Mouse (Mus musculus): ENCODE results near the gene Ppp1r35.

Ppp1r35 gene

DNA sequence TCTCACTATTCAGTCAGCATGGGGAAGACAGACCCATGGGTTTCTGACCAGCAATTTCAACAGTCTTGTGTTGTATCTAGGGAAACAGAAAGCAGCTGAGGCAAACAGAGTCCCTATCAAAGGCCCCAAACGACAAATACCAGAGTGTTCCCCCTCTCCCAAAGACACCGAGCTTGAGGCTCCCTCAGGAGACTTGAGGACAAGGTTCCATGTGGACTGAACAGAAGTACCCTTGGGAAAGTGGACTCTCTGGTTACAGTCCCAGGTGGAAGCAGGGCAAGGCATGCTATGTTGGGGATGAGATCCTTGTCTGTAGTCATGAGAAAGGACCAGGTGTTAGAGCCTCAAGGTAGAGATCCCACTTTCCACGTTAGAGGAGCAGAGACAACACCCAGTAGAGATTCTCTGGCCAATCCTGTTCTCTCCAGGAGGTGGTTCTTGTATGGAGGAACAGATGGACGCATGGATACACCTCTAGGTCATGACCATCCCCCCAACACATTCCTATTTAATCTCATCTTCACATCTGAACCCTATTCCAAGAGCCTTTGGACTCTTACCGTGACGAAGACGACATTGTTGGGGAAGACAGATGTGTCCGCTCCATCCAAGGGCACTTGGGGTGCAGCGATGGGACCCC, 5.4 kb downstream of the Ppp1r35 start:
- no peak for DNase-seq

DNA sequence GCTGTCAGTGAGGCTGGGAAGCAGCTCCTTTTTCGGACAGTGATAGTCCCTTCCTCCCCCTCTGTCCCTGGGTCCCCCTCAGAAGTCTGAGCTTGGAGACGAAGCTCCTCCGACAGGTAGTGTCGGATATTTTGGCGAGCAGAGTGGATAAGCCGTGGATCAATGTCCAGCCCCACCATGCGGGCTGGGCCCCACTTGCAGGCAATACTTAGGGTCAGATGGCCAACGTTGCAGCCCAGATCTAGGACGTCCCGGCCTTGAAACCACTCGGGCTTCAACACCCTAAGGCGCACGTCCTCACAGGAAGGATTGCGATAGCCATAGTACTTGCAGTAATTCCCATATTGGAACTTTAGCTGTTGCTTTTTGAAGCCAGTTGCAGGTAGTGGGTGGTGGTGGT, 5.9 kb downstream of the Ppp1r35 start:
- DNase-seq, result no peak

DNA sequence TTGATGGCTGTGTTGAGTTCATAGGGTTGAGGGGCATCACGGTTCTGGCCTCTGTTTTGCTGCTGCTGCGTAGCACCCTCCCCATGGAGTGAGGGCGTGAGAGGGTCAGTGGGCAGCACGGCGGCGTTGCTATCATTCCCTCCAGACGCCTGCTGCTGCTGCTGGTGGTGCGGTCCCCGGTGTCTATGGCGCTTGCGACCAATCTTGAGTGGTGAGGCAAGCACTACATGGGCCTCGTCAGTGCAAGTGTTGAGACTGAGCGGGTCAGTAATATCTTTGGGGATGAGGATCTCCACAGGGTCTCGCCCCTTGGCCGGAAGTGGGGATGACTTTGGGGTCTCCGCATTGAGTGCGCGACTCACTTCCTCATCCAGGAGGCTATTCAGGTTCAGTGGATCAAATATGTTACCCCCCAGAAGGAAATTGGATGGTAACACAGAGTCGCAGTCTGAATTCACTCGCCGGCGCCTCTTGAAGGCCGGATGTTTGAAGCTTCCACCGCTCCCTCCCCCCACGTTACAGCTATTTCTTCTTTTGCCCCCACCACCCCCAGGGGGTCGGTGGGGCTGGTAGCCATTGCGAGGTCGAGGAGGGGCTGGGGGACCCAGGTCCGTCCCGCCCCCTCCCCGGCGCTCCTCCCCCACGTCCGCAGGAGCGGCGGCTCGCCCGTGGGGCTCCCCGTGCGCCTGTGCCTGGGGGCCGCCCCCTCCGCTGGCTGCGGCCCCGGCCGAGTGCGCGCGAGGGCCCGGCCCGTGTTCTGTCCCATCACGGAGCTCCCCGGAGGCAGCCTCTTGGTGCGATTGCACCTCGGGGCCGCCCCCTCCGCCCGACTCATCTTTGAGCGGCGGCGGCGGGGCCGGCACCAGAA, 6.7 kb downstream of the Ppp1r35 start:
- DNase-seq, result peak in 1 of 2 experiments; percentile 33

DNA sequence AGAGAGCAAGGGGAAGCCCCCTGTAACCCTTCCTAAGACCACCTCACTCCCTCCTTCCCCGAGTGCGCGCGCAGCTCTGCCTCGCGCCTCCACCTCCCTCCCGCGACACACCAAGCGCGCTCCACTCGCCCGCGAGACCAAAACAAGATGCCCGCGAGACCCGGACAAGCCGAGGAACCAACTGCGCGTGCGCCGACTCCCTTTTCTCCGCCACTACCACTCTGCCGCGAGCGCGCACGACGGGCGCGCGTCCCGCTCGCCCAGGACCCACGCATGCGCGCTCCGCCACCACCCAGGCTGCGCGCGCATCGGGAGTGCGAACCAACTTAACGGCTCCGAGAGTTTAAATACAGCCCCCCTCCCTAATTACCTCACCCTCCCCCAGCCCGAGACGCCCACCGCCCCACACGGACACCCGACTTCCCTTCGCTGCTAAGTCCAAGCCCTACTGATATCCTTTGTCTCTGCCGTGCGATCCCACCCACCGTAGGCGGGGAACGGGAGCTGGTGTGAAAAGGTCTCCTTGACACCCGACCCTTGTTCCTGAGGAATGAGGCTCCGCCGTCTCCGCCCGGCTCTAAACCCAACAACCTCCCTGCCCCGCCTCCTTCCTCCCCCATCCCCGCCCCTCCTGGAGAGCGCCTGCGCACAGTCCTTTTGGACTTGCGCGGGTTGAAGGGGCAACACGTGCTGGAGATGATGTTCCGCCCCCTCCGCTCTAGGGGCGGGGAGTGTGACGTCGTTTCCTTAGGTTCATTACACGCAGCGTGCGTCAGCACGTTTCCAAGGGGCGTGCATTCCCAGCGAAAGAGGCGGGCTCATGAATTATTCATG, 7.7 kb downstream of the Ppp1r35 start:
- DNase-seq, result peak; percentile 98 to 99

DNA sequence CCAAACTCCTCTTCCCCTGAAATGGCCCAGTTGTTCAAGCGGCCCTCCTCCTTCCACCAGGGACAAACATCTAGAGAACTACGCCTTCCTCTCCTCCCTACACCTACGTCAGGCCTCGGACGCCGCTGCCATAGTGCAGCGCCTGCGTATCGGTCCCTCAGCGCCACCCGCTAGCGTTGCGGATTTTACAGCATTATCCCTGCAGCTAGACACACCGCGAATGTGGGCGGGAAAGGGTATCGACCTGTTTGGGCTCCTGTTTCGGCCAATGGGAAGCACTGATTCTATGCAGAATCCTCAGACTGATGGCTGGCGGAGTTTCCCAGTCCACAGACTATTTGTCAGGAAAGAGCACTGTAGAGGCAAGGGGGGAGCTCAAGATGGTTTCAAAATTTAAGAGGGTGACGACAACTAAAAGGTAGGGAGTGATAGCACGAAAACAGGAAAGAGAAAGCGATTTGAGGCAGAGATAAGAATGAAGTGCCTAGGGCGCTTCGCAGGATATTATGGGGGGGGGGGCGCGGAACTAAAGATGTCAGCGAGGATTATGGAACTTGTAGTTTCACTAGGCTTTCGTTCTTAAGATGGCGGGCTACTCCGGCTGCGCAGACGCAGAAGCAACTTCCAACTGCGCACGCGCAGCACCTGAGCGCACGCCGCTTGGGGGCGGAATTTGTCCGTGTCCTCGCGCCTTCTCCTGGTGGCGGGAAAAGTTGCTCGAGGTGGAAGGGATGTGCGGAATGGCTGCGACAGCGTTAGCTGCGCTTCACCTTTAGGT, 8.7 kb downstream of the Ppp1r35 start, which contains the start of the genes Mepce and Zcwpw1:
Mepce (minus strand) TSS at position 505 of the 778 bp plus-strand sequence.
Zcwpw1 (plus strand) TSS at position 648 of the 778 bp plus-strand sequence.
- peak; percentile 92 to 93 for DNase-seq

DNA sequence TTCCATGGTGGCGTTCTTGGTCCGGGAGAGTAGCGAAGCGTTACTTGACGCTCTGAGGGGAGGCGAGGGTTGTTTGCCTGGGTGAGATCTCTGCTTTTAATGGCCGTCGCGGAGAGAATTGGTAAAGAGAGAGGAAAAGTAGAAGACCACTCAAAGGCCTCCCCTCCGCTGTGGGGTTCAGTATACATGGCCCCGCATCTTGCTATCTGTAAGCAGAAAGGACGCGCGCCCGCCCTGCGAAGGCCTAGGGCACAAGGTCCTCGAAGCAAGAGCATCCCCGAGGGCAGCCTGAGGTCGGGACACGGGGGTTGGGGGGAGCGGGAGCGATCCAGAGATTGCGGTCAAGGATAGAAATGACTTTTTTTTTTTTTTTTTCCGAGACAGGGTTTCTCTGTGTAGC, 9.5 kb downstream of the Ppp1r35 start:
- DNase-seq, result peak in 1 of 2 experiments; percentile 47

DNA sequence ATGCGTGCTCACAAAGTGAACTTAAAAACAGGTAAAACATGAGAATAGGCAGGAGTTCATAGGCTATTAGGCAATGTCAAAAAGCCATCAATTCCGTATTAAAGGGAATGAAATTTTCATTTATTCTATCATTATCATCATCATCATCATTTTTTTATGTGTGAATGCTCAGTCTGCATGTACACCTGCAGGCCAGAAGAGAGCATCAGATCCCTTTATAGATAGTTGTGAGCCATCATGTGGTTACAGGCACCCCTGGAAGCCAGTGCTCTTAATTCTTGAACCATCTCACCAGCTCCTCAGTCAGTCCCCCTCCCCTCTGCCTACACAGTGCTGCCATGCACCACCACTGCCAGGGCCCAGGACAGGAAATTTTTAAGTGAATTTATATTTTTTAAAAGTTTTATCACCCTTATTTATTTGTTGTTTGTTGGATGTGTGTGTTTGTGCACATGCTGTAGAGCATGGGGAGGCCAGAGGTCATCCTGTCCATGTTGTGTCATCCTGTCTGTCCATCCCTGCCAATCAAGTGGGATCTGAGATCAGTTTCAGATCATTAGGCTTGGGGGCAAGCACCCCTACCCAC, 10.4 kb downstream of the Ppp1r35 start:
- DNase-seq, result no peak

DNA sequence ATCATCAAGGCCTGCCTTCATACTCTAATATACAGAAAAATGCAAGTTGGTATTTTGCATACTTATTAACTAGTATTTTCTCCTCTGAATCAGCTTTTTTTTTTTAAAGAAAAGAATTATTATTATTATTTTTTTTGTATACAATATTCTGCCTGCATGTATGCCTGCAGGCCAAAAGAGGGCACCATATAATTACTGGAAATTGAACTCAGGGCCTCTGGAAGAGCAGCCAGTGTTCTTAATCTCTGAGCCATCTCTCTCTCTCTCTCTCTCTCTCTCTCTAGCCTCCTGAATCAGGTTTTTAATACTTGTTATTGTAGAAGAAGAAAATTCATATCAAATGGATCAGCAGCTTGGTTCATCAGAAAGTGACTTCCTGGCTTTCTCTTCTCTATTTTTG, 12.9 kb downstream of the Ppp1r35 start:
- DNase-seq, result no peak

DNA sequence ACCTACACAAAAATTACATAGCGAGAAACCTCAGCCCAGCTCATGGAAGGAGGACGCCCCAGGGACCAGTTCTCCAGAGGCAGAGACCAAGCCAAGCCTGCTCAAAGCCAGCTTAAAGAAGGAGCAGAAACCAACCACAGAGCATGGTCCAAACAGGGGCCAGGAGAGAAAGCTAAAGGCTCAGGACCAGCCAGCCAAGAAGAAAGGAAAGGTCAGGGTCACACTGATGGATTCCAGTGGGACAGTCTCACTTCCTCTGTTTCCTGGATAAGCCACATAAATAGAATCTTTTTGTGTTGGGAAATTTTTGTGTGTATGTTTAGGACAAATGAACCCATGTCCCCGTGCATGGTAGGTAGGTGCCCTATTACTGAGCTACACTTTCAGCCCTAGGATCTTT, 18.0 kb downstream of the Ppp1r35 start:
- no peak for DNase-seq

DNA sequence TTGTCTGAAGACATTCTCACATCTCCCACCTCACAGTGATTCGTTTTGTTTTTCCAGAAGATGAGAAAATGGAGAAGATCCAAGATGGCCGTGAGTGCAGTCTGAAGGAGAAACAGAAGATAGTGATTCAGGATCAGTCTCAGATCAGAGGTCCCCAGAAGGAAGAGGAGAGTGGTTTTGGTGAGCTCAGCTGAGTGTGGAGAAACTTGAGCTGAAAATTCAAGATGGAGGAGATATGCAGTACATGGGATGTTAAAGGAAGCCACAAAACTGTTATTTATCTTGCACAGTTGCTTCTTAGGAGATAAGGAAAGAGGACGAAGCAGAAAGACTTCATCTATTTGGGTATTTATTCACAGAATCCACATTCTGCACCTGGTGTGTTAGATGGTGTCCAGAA, 22.3 kb downstream of the Ppp1r35 start:
- no peak for DNase-seq

DNA sequence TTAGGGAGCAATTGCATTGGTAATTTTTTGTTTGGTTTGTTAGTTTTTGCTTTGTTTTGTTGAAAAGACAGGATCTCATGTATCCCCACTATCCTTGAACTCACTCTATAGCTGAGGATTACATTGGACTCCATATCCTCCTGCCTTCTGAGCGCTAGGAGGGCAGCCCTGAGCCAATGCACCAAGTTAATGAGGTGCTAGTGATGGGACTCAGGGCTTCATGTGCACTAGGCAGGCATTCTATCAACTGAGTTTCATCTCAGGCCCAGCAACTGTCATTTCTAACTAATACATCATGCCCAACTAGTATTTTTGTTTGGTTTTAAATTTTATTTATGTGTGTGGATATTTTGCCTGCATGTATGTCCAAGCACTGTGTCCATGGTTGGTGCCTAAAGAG, 27.5 kb downstream of the Ppp1r35 start:
- no peak for DNase-seq

DNA sequence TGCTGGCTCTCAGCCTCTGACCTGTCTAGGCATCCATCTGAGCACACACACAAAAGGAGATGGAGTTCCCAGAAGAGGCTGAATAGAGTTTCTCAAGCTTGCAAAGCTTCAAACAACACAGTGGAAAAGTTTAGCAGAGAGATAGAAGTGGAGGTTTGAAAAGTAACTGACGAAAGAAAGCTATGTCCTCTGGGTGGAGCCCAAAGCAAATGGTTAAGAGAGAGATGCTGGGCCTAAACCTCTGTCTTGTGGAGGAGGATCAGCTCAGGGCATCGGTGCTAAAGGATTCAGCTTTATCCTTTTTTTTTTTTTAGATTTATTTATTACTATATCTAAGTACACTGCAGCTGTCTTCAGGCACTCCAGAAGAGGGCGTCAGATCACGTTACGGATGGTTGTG, 29.7 kb downstream of the Ppp1r35 start:
- no peak for DNase-seq

DNA sequence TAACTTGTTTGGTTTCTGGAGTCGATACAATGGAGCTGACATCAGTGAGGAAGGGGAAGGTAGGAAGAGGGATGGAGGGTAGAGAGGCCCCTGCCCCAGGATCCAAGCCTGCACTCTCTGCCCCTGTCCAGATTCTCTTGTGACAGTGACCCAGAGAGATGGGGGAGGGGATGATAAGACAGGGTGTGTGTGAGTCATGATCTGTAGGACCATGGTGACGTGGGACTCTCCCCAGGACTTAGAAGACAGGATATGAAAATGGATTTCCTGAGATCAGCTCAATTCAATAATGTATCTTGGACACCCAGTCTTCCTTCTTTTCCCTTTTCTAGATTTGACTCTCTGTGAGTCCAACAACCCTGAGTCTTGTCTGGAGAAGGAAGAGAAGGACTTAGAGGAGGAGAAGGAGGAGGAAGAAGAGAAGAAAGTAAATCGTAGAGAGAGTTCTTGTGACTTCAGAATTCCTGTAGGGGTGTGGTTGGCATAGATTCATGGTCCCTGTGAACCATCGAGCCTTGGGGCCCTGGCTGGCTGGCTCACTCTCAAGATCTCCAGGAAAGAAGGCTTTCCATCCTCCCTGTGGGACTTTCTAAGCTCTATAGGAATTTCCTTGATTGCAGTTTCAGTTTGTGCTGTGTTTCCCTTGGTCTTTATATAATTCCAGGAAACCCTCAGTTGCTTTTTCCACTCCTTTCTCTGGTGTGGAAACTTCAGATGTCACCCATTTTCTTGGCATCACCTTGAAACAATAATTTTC, 39.0 kb downstream of the Ppp1r35 start:
- no peak for DNase-seq

DNA sequence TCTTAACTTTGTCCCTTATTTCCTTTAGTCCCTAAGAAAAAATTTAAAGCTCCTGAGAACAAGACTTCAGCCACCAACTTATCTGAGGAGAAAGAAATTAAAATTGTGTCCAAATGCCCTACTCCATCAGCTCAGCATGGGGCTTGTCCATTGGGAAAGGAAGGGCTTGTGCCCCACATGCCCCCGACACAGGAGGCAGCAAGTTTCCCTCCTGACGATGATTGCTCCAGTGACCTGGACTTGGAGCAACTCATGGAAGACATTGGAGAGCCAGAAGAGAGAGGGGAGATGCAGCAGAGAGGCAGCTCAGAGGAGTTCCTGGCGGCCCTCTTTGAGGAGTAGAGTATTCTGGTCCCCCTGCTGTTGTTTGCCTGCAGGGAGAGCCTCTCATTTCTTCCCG, 43.5 kb downstream of the Ppp1r35 start:
- DNase-seq, result no peak

DNA sequence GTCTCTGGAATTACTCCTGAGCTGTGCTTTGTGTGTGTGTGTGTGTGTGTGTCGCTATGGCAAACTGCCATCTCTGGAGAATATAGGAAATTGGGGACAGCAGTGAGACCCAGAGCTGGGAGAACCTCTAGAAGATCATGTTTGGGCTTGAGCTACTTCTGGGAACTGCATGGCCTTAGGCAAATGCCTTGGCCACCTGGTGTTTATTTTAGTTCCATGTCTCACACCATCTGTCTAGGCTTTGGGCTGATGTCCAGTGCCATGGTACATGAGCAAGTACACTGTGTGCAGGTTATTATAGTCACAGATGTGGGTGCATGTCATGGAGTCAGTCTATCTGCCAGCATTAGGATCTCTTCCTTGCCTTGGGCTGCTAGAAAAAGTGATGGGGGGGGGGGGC, 44.0 kb downstream of the Ppp1r35 start:
- DNase-seq, result no peak

DNA sequence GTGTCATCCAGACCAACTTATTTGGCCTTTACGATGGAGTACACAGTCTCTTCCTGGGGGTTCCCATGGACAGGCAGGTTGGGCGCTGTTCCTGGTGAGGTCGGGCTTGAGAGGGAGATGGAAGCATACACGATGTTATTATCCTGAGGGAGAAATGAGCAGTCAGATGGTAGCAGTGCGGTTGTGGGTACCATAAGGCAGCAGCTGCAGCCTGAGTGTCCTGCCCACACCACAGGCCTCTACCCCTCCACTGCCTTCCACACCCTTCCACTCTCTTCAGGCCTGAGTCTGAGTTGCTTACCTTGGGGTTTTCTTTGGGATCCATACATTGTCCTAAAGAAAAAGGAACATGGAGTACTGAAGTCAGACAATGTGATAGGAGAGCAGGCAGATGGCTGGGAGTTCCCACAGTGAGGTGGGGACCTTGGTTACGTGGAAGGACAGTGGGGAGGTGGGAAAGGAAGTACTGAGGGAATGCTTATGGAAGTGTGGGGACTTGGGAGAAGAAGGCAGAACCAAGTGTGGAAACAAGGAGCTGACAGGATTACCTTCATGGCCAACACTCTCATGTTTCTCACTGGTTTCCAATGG, 44.9 kb downstream of the Ppp1r35 start:
- DNase-seq, result no peak

DNA sequence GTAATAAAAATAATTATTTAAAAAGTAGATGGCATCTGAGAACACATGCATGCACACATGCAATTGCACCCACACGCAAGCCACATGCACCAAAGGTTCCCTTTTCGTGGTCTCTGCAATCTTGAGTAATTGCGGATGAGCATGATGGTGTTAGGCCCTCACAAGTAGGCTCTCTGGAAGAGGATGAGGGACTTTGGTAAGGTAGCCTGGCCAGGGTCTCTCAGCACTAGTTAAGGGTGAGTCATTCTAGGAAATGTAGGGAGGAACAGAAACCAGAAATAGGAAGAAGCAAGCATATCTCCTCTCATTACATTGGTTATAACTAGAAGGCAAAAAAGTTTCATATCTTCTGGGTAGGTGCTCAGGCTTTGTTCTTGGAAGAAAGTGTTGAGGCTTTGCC, 46.4 kb downstream of the Ppp1r35 start:
- DNase-seq, result no peak

DNA sequence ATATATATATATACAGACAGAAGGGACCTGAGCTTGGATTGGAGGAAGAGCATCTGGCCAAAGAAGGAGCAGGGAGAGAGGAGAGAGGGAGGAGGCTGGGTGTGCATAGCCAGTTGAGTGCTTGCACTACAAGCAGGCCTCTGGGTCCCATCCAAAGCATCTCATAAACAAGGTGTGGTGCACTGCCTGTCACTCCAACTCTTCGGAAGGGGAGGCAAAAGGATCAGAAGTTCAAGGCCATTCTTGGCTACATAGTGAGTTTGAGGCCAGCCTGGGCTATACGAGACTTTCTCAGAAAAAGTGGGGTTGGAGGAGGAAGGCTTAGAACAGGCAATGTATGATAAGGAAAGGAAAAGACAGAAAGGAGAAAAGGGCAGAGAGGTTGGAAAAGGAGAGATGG, 47.3 kb downstream of the Ppp1r35 start:
- no peak for DNase-seq

DNA sequence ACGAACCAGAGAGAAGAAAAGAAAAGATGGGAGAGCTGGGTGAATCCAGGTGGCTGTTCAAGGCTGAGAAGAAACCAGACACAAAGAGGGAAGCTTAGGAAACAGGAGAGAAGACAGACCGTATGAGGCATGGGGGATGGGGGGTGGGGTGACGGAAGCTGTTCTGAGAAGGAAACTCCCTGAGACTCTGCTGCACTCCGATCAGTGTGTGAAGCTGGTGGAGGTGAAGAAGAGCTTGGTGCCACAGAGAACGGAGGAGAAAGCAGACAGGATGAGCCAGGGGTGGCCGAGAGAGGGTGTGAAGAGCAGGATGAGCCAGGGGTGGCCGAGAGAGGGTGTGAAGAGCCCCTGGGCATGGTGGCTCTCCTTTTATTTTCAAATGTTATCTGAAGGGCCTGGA, 47.8 kb downstream of the Ppp1r35 start:
- no peak for DNase-seq

DNA sequence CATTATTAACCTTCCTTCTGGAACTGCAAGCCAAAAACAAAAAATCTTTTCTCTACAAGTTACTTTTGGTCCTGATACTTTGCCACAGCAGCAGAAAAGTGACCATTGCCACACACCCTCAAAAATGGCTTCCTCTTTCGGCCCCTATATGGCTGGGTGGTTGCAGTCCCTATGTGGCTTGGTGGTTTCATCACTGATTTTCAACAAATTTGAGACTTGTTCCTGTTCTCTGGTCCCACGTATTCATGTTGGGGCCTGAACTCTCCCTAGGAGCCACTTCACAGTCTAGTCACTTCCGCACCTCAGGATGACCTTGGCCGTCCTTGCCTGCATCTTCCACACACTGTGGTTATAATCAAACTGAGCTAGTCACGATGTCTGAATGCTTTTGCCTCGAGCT, 50.0 kb downstream of the Ppp1r35 start:
- DNase-seq, result no peak
